Mouse (Mus musculus): ENCODE measurements around the gene Cd96.

The Cd96 gene

GRCm38 (mm10) chr16:46033896-46034295, 86.2 kb downstream of the Cd96 start:
- no peak for DNase-seq

- DNase-seq, result peak in 1 of 2 experiments; percentile 4
Measured at GRCm38 (mm10) chr16:46022958-46023491, 97.0 kb downstream of the Cd96 start.

DNA sequence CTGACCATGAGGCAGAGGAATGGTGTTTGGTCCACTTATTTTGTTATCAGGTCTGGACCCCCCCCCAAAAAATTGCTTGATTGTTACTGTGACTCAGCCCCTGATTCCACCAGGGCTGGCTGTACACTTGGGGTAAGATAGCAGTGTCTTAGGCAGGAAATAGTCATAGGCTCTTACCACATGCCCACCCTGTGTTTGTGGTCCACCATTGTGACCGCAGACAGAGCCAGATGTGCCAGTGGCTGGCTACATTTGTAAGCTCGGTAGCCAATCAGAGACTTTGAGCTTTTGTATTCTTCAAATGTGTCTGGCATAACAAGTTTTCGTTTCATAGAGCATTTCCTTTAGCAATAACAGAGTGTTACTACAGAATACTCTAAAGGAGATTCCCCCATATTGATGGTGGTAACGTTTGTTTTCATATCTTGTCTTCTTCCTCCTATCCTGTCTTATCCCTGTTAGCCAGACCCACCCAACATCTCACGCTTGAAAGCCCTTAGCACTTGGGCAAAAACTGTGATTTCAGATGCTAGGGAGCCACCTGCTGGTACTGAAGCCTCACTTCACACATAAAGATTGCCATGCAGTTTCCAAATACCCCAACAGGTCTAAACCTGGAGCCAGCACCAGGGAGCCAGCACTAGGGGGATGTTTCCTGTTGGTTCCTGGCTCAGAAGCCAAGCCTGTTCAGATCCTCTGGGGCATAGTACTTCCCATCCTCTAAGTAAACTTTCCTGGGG, 97.7 kb downstream of the Cd96 start:
- DNase-seq, result peak; percentile 63 to 74

DNA sequence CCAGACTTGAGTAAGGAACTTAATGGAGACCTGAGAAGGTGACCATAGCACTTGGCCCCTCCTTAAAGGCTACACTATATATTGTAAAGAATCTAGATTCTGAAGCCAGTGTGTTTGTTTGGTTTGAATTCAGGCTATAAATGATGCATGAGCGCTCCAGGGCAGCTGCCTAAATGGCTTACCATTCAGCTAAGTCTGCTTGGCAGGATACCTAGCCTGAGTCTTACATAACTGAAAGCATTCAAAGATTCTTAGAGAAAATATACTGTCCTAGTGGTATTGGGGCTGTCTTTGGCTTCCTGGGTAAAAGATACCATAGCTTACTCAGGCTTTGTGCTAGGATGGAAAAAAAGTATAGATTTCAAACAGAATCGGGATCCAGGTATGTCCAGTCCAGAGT, 98.7 kb downstream of the Cd96 start:
- peak; percentile 40 to 49 for DNase-seq

GRCm38 (mm10) chr16:46020396-46020795, 99.7 kb downstream of the Cd96 start:
- peak in 1 of 2 experiments; percentile 22 for DNase-seq

DNA sequence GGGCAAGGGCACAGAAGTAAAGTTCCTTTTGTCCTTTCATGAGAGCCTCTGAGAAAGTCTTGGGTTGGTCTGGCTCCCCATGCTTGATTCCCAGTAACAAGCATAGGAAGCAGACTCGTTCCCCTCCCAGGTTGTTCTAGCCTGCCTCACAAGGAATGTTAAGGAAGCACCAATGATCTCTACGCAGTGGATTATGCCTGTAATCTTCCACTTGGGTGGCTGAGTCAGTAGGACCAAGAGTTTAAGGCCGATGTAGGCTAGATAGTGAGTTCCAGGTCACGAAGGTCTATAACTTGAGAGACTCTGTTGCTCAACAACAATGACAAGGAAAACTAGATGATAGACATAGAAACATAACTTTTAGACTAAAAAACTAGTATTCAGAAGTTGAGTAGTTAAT, 100.3 kb downstream of the Cd96 start:
- no peak for DNase-seq

DNA sequence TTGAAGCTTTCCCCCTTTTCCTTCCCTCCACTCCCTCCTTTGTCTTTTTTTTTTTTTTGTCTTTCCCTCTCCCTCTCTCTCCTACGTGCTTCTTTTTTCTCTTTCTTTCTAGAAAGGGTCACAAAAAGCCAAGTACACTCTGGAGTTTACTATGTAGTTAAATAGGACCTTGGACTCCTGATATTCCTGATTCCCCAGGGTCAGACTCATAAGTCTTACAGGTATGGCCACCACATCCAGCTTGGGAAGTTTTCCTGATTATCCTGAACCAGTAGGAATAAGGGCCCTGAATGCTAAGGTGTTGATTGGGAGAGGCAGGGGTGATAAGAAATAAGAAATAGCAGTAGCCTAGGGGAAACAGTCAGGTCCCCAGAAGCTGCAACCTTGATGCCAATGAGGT, 100.7 kb downstream of the Cd96 start:
- DNase-seq, result no peak

DNA sequence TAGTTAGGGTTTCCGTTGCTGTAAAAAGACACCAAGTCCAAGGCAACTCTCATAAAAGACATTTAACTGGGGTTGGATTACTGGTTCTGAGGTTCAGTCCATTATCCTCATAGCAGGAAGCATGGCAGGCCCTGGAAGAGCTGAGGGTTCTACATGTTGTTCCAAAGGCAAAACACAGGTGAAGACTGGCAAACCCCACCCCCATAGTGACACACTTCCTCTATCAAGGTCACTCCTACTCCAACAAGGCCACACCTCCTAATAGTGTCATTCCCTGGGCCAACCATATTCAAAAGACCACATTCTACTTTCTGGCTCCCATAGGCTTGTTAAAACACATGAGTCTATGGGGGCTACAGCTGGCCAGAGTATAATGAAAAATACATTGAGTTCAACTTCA, 108.4 kb downstream of the Cd96 start:
- DNase-seq, result peak in 1 of 2 experiments; percentile 4

DNA sequence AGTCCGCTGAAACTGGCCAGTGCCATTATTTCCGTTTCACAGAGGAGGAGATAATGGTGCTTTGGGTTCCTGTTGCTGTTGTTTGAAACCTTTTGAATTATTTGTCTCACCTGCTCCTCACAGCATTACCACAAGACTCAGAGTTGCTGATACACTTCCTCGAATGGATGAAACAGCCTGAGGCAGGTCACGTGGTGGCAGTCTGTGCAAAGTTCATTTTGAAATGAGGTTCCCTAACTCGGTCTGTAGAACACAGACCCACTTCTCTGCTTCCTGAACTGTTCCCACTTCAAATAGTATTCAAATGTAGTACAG, 109.2 kb downstream of the Cd96 start:
- peak; percentile 82 to 85 for DNase-seq

GRCm38 (mm10) chr16:46010153-46010905, 109.7 kb downstream of the Cd96 start, which contains the start of gene Plcxd2:
Gene Plcxd2 (minus strand): TSS chr16:46010218.
- DNase-seq, result peak; percentile 97

DNA sequence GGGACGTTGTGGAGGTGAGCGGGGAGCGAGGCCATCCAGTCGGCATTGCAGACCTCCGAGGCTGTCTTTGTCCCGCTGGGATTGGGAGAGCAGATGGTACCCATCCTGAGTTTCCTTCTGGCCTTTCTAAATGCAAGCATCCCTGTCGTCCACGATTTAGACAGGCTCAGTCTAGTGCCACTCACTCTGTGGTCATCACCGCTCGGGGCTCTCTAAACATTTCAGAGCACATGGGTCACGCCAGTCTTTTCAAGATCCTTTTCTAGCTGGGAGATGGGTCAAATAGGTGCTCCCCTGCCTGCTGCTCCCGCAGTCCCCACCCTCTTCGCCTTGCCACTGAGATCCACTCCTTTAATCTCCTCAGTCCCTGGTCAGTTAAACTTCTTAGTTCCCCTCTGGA, 110.3 kb downstream of the Cd96 start:
- DNase-seq, result peak in 1 of 2 experiments; percentile 2

DNA sequence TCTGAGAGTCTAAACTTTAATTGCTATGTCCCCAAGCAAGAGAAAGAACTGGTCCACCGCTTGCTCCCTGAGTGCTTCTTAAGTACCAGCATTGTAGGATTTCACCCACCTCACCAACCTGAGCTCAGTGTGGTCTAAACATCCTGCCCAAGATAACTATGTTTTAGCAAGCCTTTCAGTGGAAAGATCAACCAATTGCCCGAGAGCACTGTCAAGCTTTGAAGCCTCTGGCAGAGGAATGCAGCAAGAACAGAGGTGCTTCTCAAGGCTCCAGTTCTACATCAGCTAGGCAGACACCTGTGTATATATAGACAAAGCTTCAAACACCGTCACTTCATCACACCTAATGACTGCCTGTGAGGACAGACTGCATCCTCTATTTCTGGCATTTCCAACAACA, 111.3 kb downstream of the Cd96 start:
- DNase-seq, result no peak

- DNase-seq, result peak; percentile 27 to 40
Measured at GRCm38 (mm10) chr16:46008036-46008605, 111.9 kb downstream of the Cd96 start.

GRCm38 (mm10) chr16:46006261-46006660, 113.8 kb downstream of the Cd96 start:
- no peak for DNase-seq

GRCm38 (mm10) chr16:46001550-46002166, 118.4 kb downstream of the Cd96 start:
- DNase-seq, result no peak

GRCm38 (mm10) chr16:46000976-46001375, 119.1 kb downstream of the Cd96 start:
- DNase-seq, result no peak

- DNase-seq, result no peak
Measured at GRCm38 (mm10) chr16:45999374-46000191, 120.5 kb downstream of the Cd96 start.

- no peak for DNase-seq
Measured at GRCm38 (mm10) chr16:45998231-45998630, 121.8 kb downstream of the Cd96 start.

DNA sequence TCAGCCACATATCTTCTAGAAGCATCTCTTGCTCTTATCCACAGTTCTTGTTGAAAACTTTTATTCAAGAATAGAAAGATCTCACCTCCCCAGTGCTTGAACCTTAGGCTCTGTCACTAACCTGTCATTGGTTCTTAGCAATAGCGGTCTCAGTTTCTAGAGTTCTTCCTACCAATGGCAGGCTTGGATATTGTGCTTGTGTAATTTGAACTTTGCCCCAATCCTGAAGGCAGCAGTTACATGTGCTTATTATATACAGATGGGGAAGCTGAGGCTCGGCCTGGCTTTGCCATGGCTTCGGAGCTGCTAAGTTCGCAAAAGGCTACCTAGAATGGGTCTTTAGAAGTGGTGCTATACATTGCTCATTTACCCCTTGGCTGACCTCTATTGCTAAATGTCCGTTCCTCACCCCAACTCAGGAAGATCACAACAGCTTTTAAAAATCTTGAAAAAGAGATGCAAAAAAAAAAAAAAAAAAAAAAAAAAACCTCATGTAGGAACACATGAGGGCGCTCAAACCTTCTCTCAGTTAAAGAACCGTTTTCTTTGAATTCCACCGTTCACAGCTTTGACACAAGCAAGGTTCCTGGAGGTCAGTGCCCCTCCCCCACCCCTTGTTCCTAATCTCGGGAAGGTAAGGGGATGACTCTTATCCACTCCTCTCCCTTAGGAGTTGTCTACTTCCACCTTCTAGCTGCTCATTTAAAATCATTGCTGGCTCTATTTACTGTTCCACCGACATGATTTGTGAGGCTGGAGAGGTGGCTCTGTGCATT, 129.0 kb downstream of the Cd96 start:
- DNase-seq, result peak in 1 of 2 experiments; percentile 33

- DNase-seq, result no peak
Measured at GRCm38 (mm10) chr16:45986236-45986635, 133.8 kb downstream of the Cd96 start.
